Mouse (Mus musculus) liver, embryonic 11.5 days (tissue): ENCODE measurements at regions not wholly inside any gene's neighbourhood (a gene's known extent, or its start where the extent isn't known, plus 50 kb on each side); places are given as distances from the start of the nearest gene placed in this dataset.

Experiments
- ATAC-seq: fragments of 200-750 bp; cut with Nextera tagmentation; replicated peaks from 2 replicates; pipeline ENCODE4 v1.8.0; 2017; ENCODE audit warnings: moderate number of reproducible peaks, mild to moderate bottlenecking, moderate TSS enrichment, moderate library complexity; ENCODE audit not compliant: low FRiP score
- DNase-seq: peaks from one replicate; pipeline ENCODE4 v3.0.0-alpha.2; 2017; ENCODE audit warnings: low spot score
- H3K27ac ChIP-seq: fragments of 300-500 bp; sonication (generic); 2 replicates; pipeline ENCODE4 v1.5.1; 2014; ENCODE audit warnings: mild to moderate bottlenecking, low read depth, low read length, control low read depth
- H3K27me3 ChIP-seq: fragments of 300-500 bp; sonication (generic); replicated peaks from 2 replicates; pipeline ENCODE4 v1.6.1; 2014; ENCODE audit warnings: low read length, mixed read lengths; ENCODE audit not compliant: control insufficient read depth, insufficient read depth
- H3K36me3 ChIP-seq: fragments of 300-500 bp; sonication (generic); 2 replicates; pipeline ENCODE4 v1.6.1; 2014; ENCODE audit warnings: mild to moderate bottlenecking, low read length, moderate library complexity, mixed read lengths; ENCODE audit not compliant: control insufficient read depth, insufficient read depth
- H3K4me1 ChIP-seq: fragments of 300-500 bp; sonication (generic); replicated peaks from 2 replicates; pipeline ENCODE4 v1.6.1; 2014; ENCODE audit warnings: low read length, mixed read lengths; ENCODE audit not compliant: control insufficient read depth, insufficient read depth
- H3K4me2 ChIP-seq: fragments of 300-500 bp; sonication (generic); 2 replicates; pipeline ENCODE4 v1.6.1; 2014; ENCODE audit warnings: mild to moderate bottlenecking, control low read depth, moderate library complexity
- H3K4me3 ChIP-seq: fragments of 300-500 bp; sonication (generic); 2 replicates; pipeline ENCODE4 v1.5.1; 2014; ENCODE audit warnings: low read depth, low read length, control low read depth
- H3K9ac ChIP-seq: fragments of 300-500 bp; sonication (generic); 2 replicates; pipeline ENCODE4 v1.6.1; 2014; ENCODE audit warnings: low read depth, low read length, control low read depth
- H3K9me3 ChIP-seq: fragments of 300-500 bp; sonication (generic); 2 replicates; pipeline ENCODE4 v1.6.1; 2016; ENCODE audit warnings: low read length, inconsistent platforms, mixed read lengths; ENCODE audit not compliant: control insufficient read depth
- WGBS: fragments of 180-500 bp; shearing (Covaris S2); extraction: QIAGEN DNeasy Blood & Tissue Kit; methylation state at CpG from one replicate; pipeline ENCODE4 v1.1.7; 2014; 5-methylcytosine and 5-hydroxymethylcytosine counted together

DNA sequence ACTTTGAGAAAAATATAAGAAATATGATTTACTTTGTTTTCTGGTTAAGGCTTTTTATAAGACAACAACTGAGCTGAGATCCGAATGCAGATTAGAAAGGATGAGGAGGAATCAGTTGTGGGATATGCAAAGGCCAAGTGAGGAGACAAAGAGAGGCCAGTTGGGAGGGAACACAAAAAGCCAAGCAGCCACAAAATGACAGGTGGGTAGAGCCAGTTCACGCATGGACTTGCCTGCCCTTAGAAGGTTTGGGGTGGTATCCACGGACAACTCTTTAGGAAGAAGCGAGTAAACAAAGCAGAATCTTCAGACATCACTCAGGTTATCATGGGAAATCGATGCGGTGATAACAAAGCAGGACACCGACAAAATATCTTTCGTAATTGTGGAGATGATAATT is 123.2 kb downstream of the Gm5426 start:
- Histone ChIP-seq H3K27me3 (no peaks in the 10 kb centered on the region), H3K9ac (no peak overlapping the region), H3K36me3 (no peaks in the 10 kb centered on the region), H3K4me1 (no peaks in the 10 kb centered on the region; the same call in 1 of the 2 replicates), H3K4me3 (no peak overlapping the region), H3K9me3 (no peaks in the 10 kb centered on the region), H3K27ac (no peak overlapping the region), H3K4me2 (no peak overlapping the region)
- no peak for ATAC-seq
- 91% methylated on average over 8 of the region's 8 CpGs for WGBS
- DNase-seq, result no peak

DNA sequence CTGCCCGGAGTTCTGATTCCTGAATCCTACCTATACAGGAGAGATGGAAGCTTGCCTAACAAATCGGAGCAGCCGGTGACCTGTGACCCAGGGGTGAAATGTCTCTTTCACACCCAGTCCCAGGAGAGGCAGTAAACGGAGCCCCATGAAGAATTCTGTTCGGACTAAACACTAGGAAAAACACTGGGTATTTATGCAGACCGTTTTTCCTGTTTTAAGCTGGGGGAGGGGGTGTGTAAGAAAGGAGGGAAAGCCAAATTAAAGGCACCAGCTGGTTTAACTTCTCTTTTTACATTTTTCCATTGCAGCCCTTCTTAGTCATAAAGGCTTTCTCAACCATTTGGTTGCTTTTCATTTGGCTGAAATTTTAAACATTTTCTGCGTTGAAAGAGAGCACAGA is 127.1 kb downstream of the Gm5426 start:
- 51% methylated on average over 7 of the region's 7 CpGs for WGBS
- no peaks in the 10 kb centered on the region; the same call in 1 of the 2 replicates for H3K4me1 ChIP-seq
- no peaks in the 10 kb centered on the region for H3K9me3 ChIP-seq
- H3K4me2 ChIP-seq, result no peak overlapping the region
- no peak for DNase-seq
- no peak overlapping the region for H3K27ac ChIP-seq
- no peaks in the 10 kb centered on the region for H3K27me3 ChIP-seq
- H3K36me3 ChIP-seq, result no peaks in the 10 kb centered on the region
- no peak overlapping the region for H3K9ac ChIP-seq
- no peak for ATAC-seq
- no peak overlapping the region for H3K4me3 ChIP-seq

DNA sequence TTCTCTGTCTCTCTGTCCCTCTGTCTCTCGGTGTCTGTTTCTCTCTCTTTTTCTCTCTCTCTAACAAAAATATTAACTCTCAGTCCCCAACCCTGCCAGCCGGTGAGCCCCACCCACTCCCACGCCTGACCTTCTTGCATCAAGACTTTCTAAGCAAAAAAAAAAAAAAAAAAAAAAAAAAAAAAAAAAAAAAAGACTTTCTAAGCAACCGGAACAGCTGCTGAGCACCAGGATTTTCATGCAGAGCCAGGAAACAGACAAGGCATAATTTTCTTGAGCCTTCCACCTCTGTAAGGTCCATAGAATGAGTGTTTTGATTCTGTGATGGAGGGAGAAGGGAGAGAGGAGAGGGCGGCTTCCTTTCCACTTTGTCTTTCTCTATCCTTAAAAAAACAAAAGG is 128.0 kb downstream of the Gm5426 start:
- no peak for DNase-seq
- Histone ChIP-seq H3K4me1 (no peaks in the 10 kb centered on the region; the same call in 1 of the 2 replicates), H3K4me2 (no peak overlapping the region), H3K9me3 (no peaks in the 10 kb centered on the region), H3K9ac (no peak overlapping the region), H3K4me3 (no peak overlapping the region), H3K36me3 (no peaks in the 10 kb centered on the region), H3K27me3 (no peaks in the 10 kb centered on the region), H3K27ac (no peak overlapping the region)
- WGBS, result 38% methylated on average over 5 of the region's 5 CpGs
- no peak for ATAC-seq

GRCm38 (mm10) chr10:96264866-96265265 is 128.5 kb downstream of the Gm5426 start:
- H3K27ac ChIP-seq, result no peak overlapping the region
- no peak overlapping the region for H3K4me3 ChIP-seq
- H3K27me3 ChIP-seq, result no peaks in the 10 kb centered on the region
- DNase-seq (no peak), ATAC-seq (no peak)
- H3K4me2 ChIP-seq, result no peak overlapping the region
- H3K4me1 ChIP-seq, result no peaks in the 10 kb centered on the region; the same call in 1 of the 2 replicates
- H3K36me3 ChIP-seq, result no peaks in the 10 kb centered on the region
- 84% methylated on average over 4 of the region's 4 CpGs for WGBS
- H3K9me3 ChIP-seq, result no peaks in the 10 kb centered on the region
- H3K9ac ChIP-seq, result no peak overlapping the region

DNA sequence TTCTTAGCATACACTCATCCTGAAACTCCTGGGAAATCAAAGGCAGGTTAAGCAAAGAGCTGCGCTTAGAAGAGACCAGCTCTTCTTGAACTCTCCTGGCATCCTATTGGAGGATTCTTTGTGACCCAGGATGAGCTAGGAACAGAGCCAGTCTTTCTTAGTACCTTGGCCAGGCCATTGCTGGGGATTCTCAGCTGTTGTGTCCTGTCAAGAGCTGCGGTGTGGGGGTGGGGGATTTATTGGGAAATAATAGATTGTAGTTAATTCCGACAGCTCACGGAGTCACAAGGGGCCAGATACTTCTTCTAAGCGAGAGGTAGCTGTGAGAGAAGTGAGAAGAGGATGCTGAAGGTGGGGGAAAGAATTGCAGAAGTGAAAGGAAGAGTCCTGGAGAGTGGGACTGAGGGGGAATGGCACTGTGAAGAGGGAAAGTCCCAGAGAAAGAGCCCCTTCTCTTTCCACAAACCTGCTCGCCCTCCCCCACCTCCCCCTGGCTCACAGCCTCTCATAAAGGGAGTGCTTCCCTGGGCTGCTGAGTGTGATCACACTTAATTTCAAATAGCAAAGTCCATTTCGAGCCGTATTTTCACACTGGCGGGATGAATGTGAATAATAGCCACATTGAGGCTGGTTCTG is 129.8 kb downstream of the Gm5426 start:
- no peak overlapping the region for H3K4me3 ChIP-seq
- H3K4me1 ChIP-seq, result no peaks in the 10 kb centered on the region; the same call in 1 of the 2 replicates
- H3K27ac ChIP-seq, result no peak overlapping the region
- H3K9ac ChIP-seq, result no peak overlapping the region
- no peak overlapping the region for H3K4me2 ChIP-seq
- H3K9me3 ChIP-seq, result no peaks in the 10 kb centered on the region
- H3K36me3 ChIP-seq, result no peaks in the 10 kb centered on the region
- H3K27me3 ChIP-seq, result no peaks in the 10 kb centered on the region
- 69% methylated on average over 9 of the region's 9 CpGs for WGBS
- DNase-seq, result no peak
- ATAC-seq, result no peak

- no peak overlapping the region for H3K4me2 ChIP-seq
- ATAC-seq (no peak), DNase-seq (no peak)
- no peaks in the 10 kb centered on the region for H3K9me3 ChIP-seq
- no peaks in the 10 kb centered on the region for H3K36me3 ChIP-seq
- no peak overlapping the region for H3K27ac ChIP-seq
- WGBS, result 49% methylated on average over 4 of the region's 4 CpGs
- no peak overlapping the region for H3K9ac ChIP-seq
- no peaks in the 10 kb centered on the region for H3K27me3 ChIP-seq
- H3K4me1 ChIP-seq, result no peaks in the 10 kb centered on the region; the same call in 1 of the 2 replicates
- no peak overlapping the region for H3K4me3 ChIP-seq
These were observed 131.2 kb downstream of the Gm5426 start for GRCm38 (mm10) chr10:96267603-96268002.

- no peaks in the 10 kb centered on the region for H3K36me3 ChIP-seq
- H3K27ac ChIP-seq, result no peak overlapping the region
- H3K27me3 ChIP-seq, result no peaks in the 10 kb centered on the region
- whole genome bisulfite sequencing, result 65% methylated on average over 7 of the region's 7 CpGs
- H3K9me3 ChIP-seq, result no peaks in the 10 kb centered on the region
- H3K9ac ChIP-seq, result no peak overlapping the region
- H3K4me3 ChIP-seq, result no peak overlapping the region
- DNase-seq, result no peak
- no peak for ATAC-seq
- no peaks in the 10 kb centered on the region for H3K4me1 ChIP-seq
- no peak overlapping the region for H3K4me2 ChIP-seq
These were observed 137.4 kb downstream of the Gm5426 start for GRCm38 (mm10) chr10:96273607-96274365.

- H3K4me3 ChIP-seq, result no peak overlapping the region
- ATAC-seq (no peak), DNase-seq (no peak)
- no peak overlapping the region for H3K4me2 ChIP-seq
- H3K9ac ChIP-seq, result no peak overlapping the region
- no peaks in the 10 kb centered on the region for H3K27me3 ChIP-seq
- WGBS, result 86% methylated on average over 6 of the region's 6 CpGs
- no peaks in the 10 kb centered on the region for H3K36me3 ChIP-seq
- H3K4me1 ChIP-seq, result no peaks in the 10 kb centered on the region
- H3K9me3 ChIP-seq, result no peaks in the 10 kb centered on the region
- H3K27ac ChIP-seq, result no peak overlapping the region
These were observed 143.7 kb downstream of the Gm5426 start for GRCm38 (mm10) chr10:96280149-96280548.
